Mouse (Mus musculus) neural tube, embryonic 11.5 days (tissue): ENCODE results near the gene Wsb1. TPM values are rescaled to one million over a fixed set of nuclear protein-coding genes. Genes with fewer than 3 reads are reported as not detected.

Experiments used
- ATAC-seq: fragments of 200-750 bp; cut with Nextera tagmentation; 2 replicates; pipeline ENCODE4 v1.8.0; 2017; ENCODE audit warnings: moderate number of reproducible peaks, mild to moderate bottlenecking, moderate TSS enrichment, moderate library complexity; ENCODE audit not compliant: insufficient read depth, low FRiP score, low TSS enrichment
- DNase-seq: peaks from one replicate; pipeline ENCODE4 v3.0.0-alpha.2; 2015; ENCODE audit warnings: low spot score
- H3K27ac ChIP-seq: fragments of 300-500 bp; sonication (generic); 2 replicates; pipeline ENCODE4 v1.5.1; 2014; ENCODE audit warnings: low read depth, mild to moderate bottlenecking, low read length
- H3K27me3 ChIP-seq: fragments of 300-500 bp; sonication (generic); 2 replicates; pipeline ENCODE4 v1.6.1; 2014; ENCODE audit warnings: mild to moderate bottlenecking, low read length, mixed read lengths; ENCODE audit not compliant: control insufficient read depth, insufficient read depth
- H3K36me3 ChIP-seq: fragments of 300-500 bp; sonication (generic); 2 replicates; pipeline ENCODE4 v1.6.1; 2014; ENCODE audit warnings: mild to moderate bottlenecking, low read length, moderate library complexity, mixed read lengths; ENCODE audit not compliant: control insufficient read depth, insufficient read depth
- H3K4me1 ChIP-seq: fragments of 300-500 bp; sonication (generic); 2 replicates; pipeline ENCODE4 v1.6.1; 2014; ENCODE audit warnings: low read length, mixed read lengths; ENCODE audit not compliant: control insufficient read depth, insufficient read depth
- H3K4me2 ChIP-seq: fragments of 300-500 bp; sonication (generic); 2 replicates; pipeline ENCODE4 v1.6.1; 2014; ENCODE audit warnings: low read depth, mild to moderate bottlenecking, moderate library complexity
- H3K4me3 ChIP-seq: fragments of 300-500 bp; sonication (generic); 2 replicates; pipeline ENCODE4 v1.5.1; 2014; ENCODE audit warnings: low read depth, low read length
- H3K9ac ChIP-seq: fragments of 300-500 bp; sonication (generic); 2 replicates; pipeline ENCODE4 v1.6.1; 2014; ENCODE audit warnings: mild to moderate bottlenecking, low read length
- H3K9me3 ChIP-seq: fragments of 300-500 bp; sonication (generic); 2 replicates; pipeline ENCODE4 v1.6.1; 2016; ENCODE audit warnings: low read length; ENCODE audit not compliant: control insufficient read depth
- WGBS: fragments of 180-500 bp; shearing (Covaris S2); extraction: QIAGEN DNeasy Blood & Tissue Kit; methylation state at CpG from one replicate; pipeline ENCODE4 v1.1.7; 2014; 5-methylcytosine and 5-hydroxymethylcytosine counted together
- polyA plus RNA-seq: library from polyadenylated mRNA; unstranded; fragments of >200 nt; fragmentation: Nextera tagmentation; extraction: Ambion mirVana; gene quantifications from 2 replicates; pipeline ENCODE4 v1.2.1, GENCODE M21; 2014

The Wsb1 gene
- polyA plus RNA-seq, 1 experiment from 2014 or later, result 486 TPM

GRCm38 (mm10) chr11:79225371-79226155 is 28.9 kb downstream of the Wsb1 start:
- H3K4me2 ChIP-seq, result no peak overlapping the region
- peaks cover 5% of the 10 kb centered on the region for H3K4me1 ChIP-seq
- no peaks in the 10 kb centered on the region for H3K27me3 ChIP-seq
- no peak overlapping the region for H3K27ac ChIP-seq
- DNase-seq (no peak), ATAC-seq (no peak)
- H3K4me3 ChIP-seq, result no peak overlapping the region
- H3K36me3 ChIP-seq, result no peaks in the 10 kb centered on the region
- WGBS, result 71% methylated on average over 8 of the region's 8 CpGs
- no peaks in the 10 kb centered on the region for H3K9me3 ChIP-seq
- no peak overlapping the region for H3K9ac ChIP-seq

- H3K9ac ChIP-seq, result 0 out of 2 replicates have a peak overlapping the region, but pooled peaks have one; percentile 37
- no peaks in the 10 kb centered on the region for H3K27me3 ChIP-seq
- DNase-seq (peak; percentile 88), ATAC-seq (no peak)
- no peak overlapping the region for H3K4me3 ChIP-seq
- no peak overlapping the region for H3K4me2 ChIP-seq
- peaks cover 5% of the 10 kb centered on the region for H3K4me1 ChIP-seq
- WGBS, result 46% methylated on average over 18 of the region's 18 CpGs
- no peaks in the 10 kb centered on the region for H3K9me3 ChIP-seq
- no peak overlapping the region for H3K27ac ChIP-seq
- no peaks in the 10 kb centered on the region for H3K36me3 ChIP-seq
Observed at GRCm38 (mm10) chr11:79224562-79225280, 29.8 kb downstream of the Wsb1 start.

GRCm38 (mm10) chr11:79223420-79223819 is 31.1 kb downstream of the Wsb1 start:
- no peak overlapping the region for H3K4me3 ChIP-seq
- H3K4me2 ChIP-seq, result no peak overlapping the region
- H3K27me3 ChIP-seq, result no peaks in the 10 kb centered on the region
- DNase-seq (no peak), ATAC-seq (no peak)
- H3K9ac ChIP-seq, result no peak overlapping the region
- 94% methylated on average over 6 of the region's 6 CpGs for WGBS
- no peaks in the 10 kb centered on the region for H3K9me3 ChIP-seq
- peaks cover 5% of the 10 kb centered on the region for H3K4me1 ChIP-seq
- no peaks in the 10 kb centered on the region for H3K36me3 ChIP-seq
- H3K27ac ChIP-seq, result no peak overlapping the region

- no peak overlapping the region for H3K4me3 ChIP-seq
- WGBS, result 92% methylated on average over 6 of the region's 6 CpGs
- no peaks in the 10 kb centered on the region for H3K36me3 ChIP-seq
- DNase-seq (no peak), ATAC-seq (no peak)
- H3K9me3 ChIP-seq, result no peaks in the 10 kb centered on the region
- no peaks in the 10 kb centered on the region for H3K27me3 ChIP-seq
- H3K4me1 ChIP-seq, result peaks cover 5% of the 10 kb centered on the region
- no peak overlapping the region for H3K4me2 ChIP-seq
- H3K9ac ChIP-seq, result no peak overlapping the region
- no peak overlapping the region for H3K27ac ChIP-seq
Observed at GRCm38 (mm10) chr11:79222661-79223060, 31.8 kb downstream of the Wsb1 start.

- Histone ChIP-seq H3K9ac (no peak overlapping the region), H3K4me1 (peaks cover 5% of the 10 kb centered on the region), H3K27me3 (no peaks in the 10 kb centered on the region), H3K9me3 (no peaks in the 10 kb centered on the region), H3K4me2 (no peak overlapping the region), H3K36me3 (no peaks in the 10 kb centered on the region), H3K4me3 (no peak overlapping the region), H3K27ac (no peak overlapping the region)
- WGBS, result 79% methylated on average over 5 of the region's 5 CpGs
- DNase-seq (no peak), ATAC-seq (no peak)
Observed at GRCm38 (mm10) chr11:79221641-79222040, 32.8 kb downstream of the Wsb1 start.

- no peak for DNase-seq
- WGBS, result 84% methylated on average over 8 of the region's 8 CpGs
Observed at GRCm38 (mm10) chr11:79218936-79219626, 35.4 kb downstream of the Wsb1 start.

GRCm38 (mm10) chr11:79218061-79218460 is 36.4 kb downstream of the Wsb1 start:
- no peaks in the 10 kb centered on the region for H3K36me3 ChIP-seq
- no peak overlapping the region for H3K9ac ChIP-seq
- ATAC-seq, result no peak
- no peak overlapping the region for H3K27ac ChIP-seq
- H3K4me2 ChIP-seq, result no peak overlapping the region
- no peaks in the 10 kb centered on the region for H3K9me3 ChIP-seq
- H3K4me3 ChIP-seq, result no peak overlapping the region
- DNase-seq, result no peak
- no peaks in the 10 kb centered on the region for H3K27me3 ChIP-seq
- H3K4me1 ChIP-seq, result no peaks in the 10 kb centered on the region
- 90% methylated on average over 1 of the region's 1 CpGs for WGBS

More at GRCm38 (mm10) chr11:79218936-79219626, 35.4 kb downstream of the Wsb1 start:
- no peak overlapping the region for H3K4me2 ChIP-seq
- no peak overlapping the region for H3K9ac ChIP-seq
- H3K9me3 ChIP-seq, result no peaks in the 10 kb centered on the region
- H3K27ac ChIP-seq, result no peak overlapping the region
- no peaks in the 10 kb centered on the region for H3K27me3 ChIP-seq
- no peak overlapping the region for H3K4me3 ChIP-seq
- no peak for ATAC-seq
- H3K36me3 ChIP-seq, result no peaks in the 10 kb centered on the region
- no peaks in the 10 kb centered on the region for H3K4me1 ChIP-seq

GRCm38 (mm10) chr11:79217133-79217532 is 37.3 kb downstream of the Wsb1 start:
- Histone ChIP-seq H3K27me3 (no peaks in the 10 kb centered on the region), H3K4me3 (no peak overlapping the region), H3K27ac (no peak overlapping the region), H3K4me1 (no peaks in the 10 kb centered on the region), H3K36me3 (no peaks in the 10 kb centered on the region), H3K4me2 (no peak overlapping the region), H3K9me3 (no peaks in the 10 kb centered on the region), H3K9ac (no peak overlapping the region)
- ATAC-seq (no peak), DNase-seq (no peak)
- WGBS, result 70% methylated on average over 6 of the region's 6 CpGs
